Mouse (Mus musculus) cortical plate, adult 2 months (tissue): ENCODE data around the gene Art4.

Experiments
- CTCF ChIP-seq: fragments of 200-500 bp; IDR thresholded peaks from 2 replicates; pipeline ENCODE4 v1.5.1; 2011; ENCODE audit warnings: mild to moderate bottlenecking, control low read depth, low read length; ENCODE audit not compliant: insufficient read depth; ENCODE audit errors: extremely low read depth
- POLR2A ChIP-seq: fragments of 200-500 bp; IDR thresholded peaks from 2 replicates; pipeline ENCODE4 v1.6.1; 2011; ENCODE audit warnings: mild to moderate bottlenecking, low read length, control low read depth; ENCODE audit not compliant: insufficient read depth; ENCODE audit errors: extremely low read depth

- TF ChIP-seq CTCF = no peak
- TF ChIP-seq POLR2A = no peak
Measured at GRCm38 (mm10) chr6:136902527-136902926, 45.0 kb upstream of the Art4 start.
